ENCODE assay signal across 8 mouse cellular contexts in the genomic region with DNA sequence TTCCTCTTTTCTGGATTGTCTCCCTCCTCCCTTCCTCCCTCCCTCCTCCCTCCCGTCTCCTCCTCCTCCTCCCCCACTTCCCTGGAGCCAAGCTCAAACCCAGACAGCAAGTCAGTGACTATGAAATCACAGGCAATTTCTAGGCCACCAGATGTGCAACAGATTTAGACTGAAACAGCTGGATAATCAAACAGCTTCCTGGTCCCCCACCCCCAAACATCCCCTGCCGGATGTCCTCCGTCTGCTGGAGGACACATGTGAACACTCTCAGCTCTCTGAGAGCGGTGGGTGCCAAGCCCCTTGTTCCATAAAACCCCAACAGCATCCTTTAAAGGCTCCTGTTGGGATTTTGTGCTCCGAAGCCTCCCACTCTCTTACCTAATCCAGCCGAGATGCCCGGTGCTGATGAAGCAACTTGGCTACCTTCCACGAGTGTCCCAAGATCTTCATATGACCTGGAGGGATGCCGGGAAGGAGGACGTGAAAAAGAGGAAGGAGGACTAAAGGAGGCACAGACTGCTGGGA. TPM values are rescaled to one million over a fixed set of nuclear protein-coding genes. Genes with fewer than 3 reads are reported as not detected.
DNase-seq lines count a peak whose midpoint lies in the region; ATAC-seq lines count a peak whose summit lies in the region.

No protein-coding gene starts in this region.

- peaks cover 14% of the 10 kb centered on the region for H3K4me1 ChIP-seq in heart, embryonic 16.5 days (ENCODE audit: control insufficient read depth, insufficient read depth, low read length)
- peaks cover 57% of the 10 kb centered on the region for H3K4me1 ChIP-seq in megakaryocyte, embryonic 14.5 days

- peak overlapping the region; percentile 26; the same call in 1 of the 2 replicates for H3K9ac ChIP-seq in heart, embryonic 16.5 days (ENCODE audit: low read length)

- H3K4me3 ChIP-seq in heart, embryonic 16.5 days (ENCODE audit: low read length): no peak overlapping the region; the same call in 1 of the 2 replicates
- H3K4me3 ChIP-seq in megakaryocyte, embryonic 14.5 days (replicated peaks): peak overlapping the region; percentile 90

- no peaks in the 10 kb centered on the region for H3K9me3 ChIP-seq in heart, embryonic 16.5 days (replicated peaks; ENCODE audit: control insufficient read depth, low read length)
- no peaks in the 10 kb centered on the region for H3K9me3 ChIP-seq in megakaryocyte, embryonic 14.5 days

- peak overlapping the region; percentile 50 for H3K4me2 ChIP-seq in heart, embryonic 16.5 days (ENCODE audit: low read depth, low read length)

- ATAC-seq in heart, embryonic 16.5 days (replicated peaks; ENCODE audit: extremely low read depth, insufficient read depth, low FRiP score): peak; percentile 42
- no peak for ATAC-seq in activated CD4-positive, CD25-positive, alpha-beta regulatory T cell, adult 4 months

- 45% methylated on average over 10 of the region's 10 CpGs for WGBS in heart, embryonic 16.5 days

- no peaks in the 10 kb centered on the region for H3K27me3 ChIP-seq in heart, embryonic 16.5 days (ENCODE audit: control insufficient read depth, insufficient read depth, low read length)
- peaks cover 3% of the 10 kb centered on the region for H3K27me3 ChIP-seq in megakaryocyte, embryonic 14.5 days (replicated peaks)

- H3K27ac ChIP-seq in heart, embryonic 16.5 days (ENCODE audit: low read length): peak overlapping the region; percentile 86

- peak; percentile 17 to 29 for DNase-seq in left cerebral cortex, adult 18-20 months (ENCODE audit: low spot score in 2 of 2)
- DNase-seq in left cerebral cortex, adult 8-10 months (ENCODE audit: low spot score in 2 of 2): no peak
- peak; percentile 69 for DNase-seq in embryo, embryonic 11 days
- DNase-seq in kidney, postnatal 14 days: peak; percentile 64
- DNase-seq in urinary bladder, postnatal 36 days (ENCODE audit: low spot score in 2 of 2): peak; percentile 47 to 85

- no peaks in the 10 kb centered on the region for H3K36me3 ChIP-seq in heart, embryonic 16.5 days (ENCODE audit: control insufficient read depth, insufficient read depth)
- H3K36me3 ChIP-seq in megakaryocyte, embryonic 14.5 days (replicated peaks; ENCODE audit: low read length): no peaks in the 10 kb centered on the region

RNA-seq across cellular contexts. Expression of gene Ccdc63, which starts 5.5 kb away (rescaled TPM):
- total RNA-seq in left cerebral cortex, adult 18-20 months (2021): under 1 TPM; 0.82 to 0.84 TPM
- 1 to 10 TPM in 1 of 4 experiments, under 1 TPM in 3; 0.53 to 1.4 (median 0.68) TPM for total RNA-seq in left cerebral cortex, adult 8-10 months (2022)
- polyA plus RNA-seq in heart, embryonic 16.5 days (2015; fragmentation: Nextera tagmentation; extraction: Ambion mirVana): 0.12 and 0.56 TPM in 2 replicates
- polyA plus RNA-seq in megakaryocyte, embryonic 14.5 days (2012; ENCODE audit: insufficient read depth, low replicate concordance): not detected in 2 replicates
- polyA plus RNA-seq in activated CD4-positive, CD25-positive, alpha-beta regulatory T cell, adult 4 months (2017; shearing (Covaris generic)): 1 to 10 TPM in 1 of 2 experiments, not detected in 1; 1.0 TPM

RNA-seq across cellular contexts. Expression of gene Ppp1cc, which starts 12.0 kb away (rescaled TPM):
- 100 to 1,000 TPM; 190 to 202 TPM for total RNA-seq in left cerebral cortex, adult 18-20 months (2021)
- total RNA-seq in left cerebral cortex, adult 8-10 months (2022): 100 to 1,000 TPM; 197 to 231 (median 211) TPM
- polyA plus RNA-seq in heart, embryonic 16.5 days (2015; fragmentation: Nextera tagmentation; extraction: Ambion mirVana): 237 and 248 TPM in 2 replicates
- polyA plus RNA-seq in megakaryocyte, embryonic 14.5 days (2012; ENCODE audit: insufficient read depth, low replicate concordance): 22.9 and 52.2 TPM in 2 replicates
- 10 to 100 TPM; 44.5 to 70.3 TPM for polyA plus RNA-seq in activated CD4-positive, CD25-positive, alpha-beta regulatory T cell, adult 4 months (2017; shearing (Covaris generic))

RNA-seq across cellular contexts. Expression of gene Myl2, which starts 45.4 kb away (rescaled TPM):
- total RNA-seq in left cerebral cortex, adult 18-20 months (2021): 1 to 10 TPM; 1.3 to 2.0 TPM
- 1 to 10 TPM; 2.4 to 9.2 (median 3.9) TPM for total RNA-seq in left cerebral cortex, adult 8-10 months (2022)
- 7,978 and 9,755 TPM in 2 replicates for polyA plus RNA-seq in heart, embryonic 16.5 days (2015; fragmentation: Nextera tagmentation; extraction: Ambion mirVana)
- polyA plus RNA-seq in megakaryocyte, embryonic 14.5 days (2012; ENCODE audit: insufficient read depth, low replicate concordance): not detected in 2 replicates
- not detected for polyA plus RNA-seq in activated CD4-positive, CD25-positive, alpha-beta regulatory T cell, adult 4 months (2017; shearing (Covaris generic))

Comparison
In these comparisons a context has a peak if more than half of its experiments do, and no peak if none do; other contexts are left out.
1. DNase-seq: peak in left cerebral cortex, adult 18-20 months (2 of 2), embryo, embryonic 11 days (single experiment), kidney, postnatal 14 days (single experiment) and urinary bladder, postnatal 36 days (2 of 2); none in left cerebral cortex, adult 8-10 months (0 of 2).
2. RNA of gene Myl2, which starts 45.4 kb away (polyA plus RNA-seq): 7,978 to 9,755 TPM in heart, embryonic 16.5 days; not detected in megakaryocyte, embryonic 14.5 days and not detected in activated CD4-positive, CD25-positive, alpha-beta regulatory T cell, adult 4 months; every median in the first group is over 1,000 times any median in the second.